ENCODE assay signal across 9 mouse cellular contexts in the genomic region with DNA sequence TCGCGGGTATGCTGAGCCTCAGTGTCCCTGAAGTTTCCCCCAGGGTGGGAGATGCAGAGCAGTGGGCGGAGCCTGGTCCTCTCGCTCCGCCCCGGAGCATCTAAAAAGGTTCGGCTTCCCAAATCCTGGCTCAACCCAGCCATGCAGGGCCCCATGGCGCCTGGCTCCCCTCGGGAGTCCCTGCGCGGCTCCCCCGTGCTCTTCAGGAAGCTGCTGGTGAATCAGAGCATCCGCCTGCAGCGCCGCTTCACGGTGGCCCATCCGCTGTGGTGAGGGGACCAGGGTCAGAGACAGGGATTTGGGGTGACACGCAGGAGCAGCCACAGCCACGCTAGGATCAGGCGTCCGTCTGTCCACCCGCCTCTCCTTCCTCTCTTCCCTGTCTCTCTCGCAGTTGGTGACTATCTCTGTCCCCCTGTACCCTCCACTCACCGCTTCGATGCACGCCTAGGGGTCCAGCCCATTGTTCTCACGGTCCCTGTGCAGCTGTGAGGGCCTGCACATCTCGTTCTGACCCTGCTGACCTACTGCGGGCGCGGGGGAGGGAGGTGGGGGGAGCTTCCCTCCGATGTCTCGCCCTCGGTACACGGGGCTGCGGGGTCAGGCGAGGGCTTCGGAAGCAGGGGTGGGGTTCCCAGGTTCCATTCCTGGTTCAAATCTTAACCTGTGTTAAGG. TPM values are rescaled to one million over a fixed set of nuclear protein-coding genes. Genes with fewer than 3 reads are reported as not detected.
DNase-seq lines count a peak whose midpoint lies in the region; ATAC-seq and TF ChIP-seq lines count a peak whose summit lies in the region.
"Had no signal": no experiment of that assay in that cellular context is flagged by ENCODE, and none has a peak within 500 bp of the region (broad histone marks: within the 10 kb centered on the region; RNA-seq: fewer than 3 reads in every experiment).

No protein-coding gene starts in this region.

- no peaks in the 10 kb centered on the region for H3K9me3 ChIP-seq in heart, embryonic 15.5 days (replicated peaks)
- no peaks in the 10 kb centered on the region for H3K9me3 ChIP-seq in limb, embryonic 12.5 days

- no peak for TF ChIP-seq POLR2A in bone marrow macrophage, adult 2 months (IDR thresholded peaks at IDR 0.05; ENCODE audit: borderline replicate concordance, low read depth, low read length)
- TF ChIP-seq POLR2A in small intestine, adult 2 months (IDR thresholded peaks at IDR 0.05; ENCODE audit: low read depth, low read length) = no peak

- 3% methylated on average over 38 of the region's 38 CpGs for WGBS in heart, embryonic 15.5 days
- WGBS in limb, embryonic 12.5 days = 3% methylated on average over 38 of the region's 38 CpGs
- WGBS in small intestine, adult 2 months = 12% methylated on average over 38 of the region's 38 CpGs

- H3K4me2 ChIP-seq in heart, embryonic 15.5 days = peak overlapping the region; percentile 65
- peak overlapping the region; percentile 50 for H3K4me2 ChIP-seq in limb, embryonic 12.5 days

- 0 out of 2 replicates have a peak, but pooled peaks have one; percentile 32 for ATAC-seq in frontal cortex, adult (ENCODE audit: low TSS enrichment)
- ATAC-seq in heart, embryonic 15.5 days (replicated peaks; ENCODE audit: insufficient number of reproducible peaks, insufficient read depth, low FRiP score, low read depth) = no peak
- no peak for ATAC-seq in limb, embryonic 12.5 days (ENCODE audit: insufficient number of reproducible peaks, insufficient read depth, low FRiP score, low TSS enrichment, low read depth)
- ATAC-seq in megakaryocyte-erythroid progenitor cell, adult 5-6 weeks (replicated peaks; ENCODE audit: low FRiP score, low TSS enrichment, poor library complexity, severe bottlenecking) = no peak

- H3K27ac ChIP-seq in bone marrow macrophage, adult 2 months (ENCODE audit: insufficient read depth, low read depth, low read length) = no peak overlapping the region
- no peak overlapping the region for H3K27ac ChIP-seq in heart, embryonic 15.5 days
- no peak overlapping the region for H3K27ac ChIP-seq in limb, embryonic 12.5 days
- H3K27ac ChIP-seq in small intestine, adult 2 months (ENCODE audit: insufficient read depth, low read depth, low read length) = 0 out of 2 replicates have a peak overlapping the region, but pooled peaks have one; percentile 13

- TF ChIP-seq CTCF in bone marrow macrophage, adult 2 months (IDR thresholded peaks at IDR 0.05; ENCODE audit: low read depth, low read length) = no peak
- no peak for TF ChIP-seq CTCF in small intestine, adult 2 months (IDR thresholded peaks at IDR 0.05; ENCODE audit: extremely low read depth, insufficient read length, insufficient replicate concordance, low read depth, low read length)

- H3K9ac ChIP-seq in heart, embryonic 15.5 days = no peak overlapping the region
- H3K9ac ChIP-seq in limb, embryonic 12.5 days (replicated peaks) = peak overlapping the region; percentile 44

- peak overlapping the region; percentile 54 for H3K4me3 ChIP-seq in bone marrow macrophage, adult 2 months (ENCODE audit: insufficient read depth, low read length)
- H3K4me3 ChIP-seq in heart, embryonic 15.5 days = peak overlapping the region; percentile 40
- peak overlapping the region; percentile 30 for H3K4me3 ChIP-seq in limb, embryonic 12.5 days (replicated peaks)
- H3K4me3 ChIP-seq in small intestine, adult 2 months (ENCODE audit: low read depth, low read length) = peak overlapping the region; percentile 52
- H3K4me3 ChIP-seq: erythroblast, embryonic 14.5 days had no signal

- H3K4me1 ChIP-seq in bone marrow macrophage, adult 2 months (ENCODE audit: control insufficient read depth, insufficient read depth, low read length) = peaks cover 5% of the 10 kb centered on the region; the same call in 1 of the 2 replicates
- H3K4me1 ChIP-seq in heart, embryonic 15.5 days (replicated peaks) = peaks cover 33% of the 10 kb centered on the region
- peaks cover 15% of the 10 kb centered on the region for H3K4me1 ChIP-seq in limb, embryonic 12.5 days (replicated peaks)
- H3K4me1 ChIP-seq in small intestine, adult 2 months (ENCODE audit: control insufficient read depth, insufficient read depth, insufficient read length, low read length) = peaks cover 11% of the 10 kb centered on the region

- H3K36me3 ChIP-seq in heart, embryonic 15.5 days = no peaks in the 10 kb centered on the region
- no peaks in the 10 kb centered on the region for H3K36me3 ChIP-seq in limb, embryonic 12.5 days
- no peaks in the 10 kb centered on the region for H3K36me3 ChIP-seq in small intestine, adult 2 months (ENCODE audit: control insufficient read depth, insufficient read depth, low read length)

- peaks cover 76% of the 10 kb centered on the region for H3K27me3 ChIP-seq in heart, embryonic 15.5 days
- H3K27me3 ChIP-seq in limb, embryonic 12.5 days = peaks cover 84% of the 10 kb centered on the region
- peaks cover 36% of the 10 kb centered on the region for H3K27me3 ChIP-seq in small intestine, adult 2 months (ENCODE audit: control insufficient read depth, insufficient read depth, low read length)

- no peak for DNase-seq in frontal cortex, postnatal 14 days (ENCODE audit: low spot score in 2 of 2)
- DNase-seq in gastrocnemius, postnatal 10 days = no peak

RNA-seq across cellular contexts. Expression of gene Rab3a, which starts 11.4 kb away (rescaled TPM):
- polyA plus RNA-seq in bone marrow macrophage, adult 2 months (2012; ENCODE audit: insufficient read depth, insufficient read length, missing spikeins) = 7.9 and 9.4 TPM in 2 replicates
- 21.0 and 25.5 TPM in 2 replicates for polyA plus RNA-seq in heart, embryonic 15.5 days (2015; fragmentation: Nextera tagmentation; extraction: Ambion mirVana)
- 13.7 and 13.8 TPM in 2 replicates for polyA plus RNA-seq in limb, embryonic 12.5 days (2016; fragmentation: Nextera tagmentation; extraction: Ambion mirVana)
- polyA plus RNA-seq in small intestine, adult 2 months (2012; rRNA removed) = 14.9 and 26.3 TPM in 2 replicates
- total RNA-seq in gastrocnemius, postnatal 10 days (2021) = 10 to 100 TPM; 44.6 to 50.4 TPM
- total RNA-seq in megakaryocyte-erythroid progenitor cell, adult 5-6 weeks (2014; fragmentation: Nextera tagmentation) = 1.8 and 7.0 TPM in 2 replicates
- total RNA-seq in megakaryocyte-erythroid progenitor cell, adult 5-6 weeks (2017) = 1.2 and 2.8 TPM in 2 replicates

RNA-seq across cellular contexts. Expression of gene Mpv17l2, which starts 17.6 kb away (rescaled TPM):
- 32.4 and 33.7 TPM in 2 replicates for polyA plus RNA-seq in bone marrow macrophage, adult 2 months (2012; ENCODE audit: insufficient read depth, insufficient read length, missing spikeins)
- 43.0 and 45.2 TPM in 2 replicates for polyA plus RNA-seq in heart, embryonic 15.5 days (2015; fragmentation: Nextera tagmentation; extraction: Ambion mirVana)
- 25.8 and 29.0 TPM in 2 replicates for polyA plus RNA-seq in limb, embryonic 12.5 days (2016; fragmentation: Nextera tagmentation; extraction: Ambion mirVana)
- polyA plus RNA-seq in small intestine, adult 2 months (2012; rRNA removed) = 190 and 222 TPM in 2 replicates
- 10 to 100 TPM; 30.1 to 31.4 TPM for total RNA-seq in gastrocnemius, postnatal 10 days (2021)
- 58.3 and 111 TPM in 2 replicates for total RNA-seq in megakaryocyte-erythroid progenitor cell, adult 5-6 weeks (2014; fragmentation: Nextera tagmentation)
- total RNA-seq in megakaryocyte-erythroid progenitor cell, adult 5-6 weeks (2017) = 4.3 and 17.6 TPM in 2 replicates

RNA-seq across cellular contexts. Expression of gene Pde4c, which starts 19.6 kb away (rescaled TPM):
- polyA plus RNA-seq in bone marrow macrophage, adult 2 months (2012; ENCODE audit: insufficient read depth, insufficient read length, missing spikeins) = not detected in 2 replicates
- 0.19 and 0.32 TPM in 2 replicates for polyA plus RNA-seq in heart, embryonic 15.5 days (2015; fragmentation: Nextera tagmentation; extraction: Ambion mirVana)
- polyA plus RNA-seq in limb, embryonic 12.5 days (2016; fragmentation: Nextera tagmentation; extraction: Ambion mirVana) = 0.24 and 0.33 TPM in 2 replicates
- polyA plus RNA-seq in small intestine, adult 2 months (2012; rRNA removed) = 6.5 and 6.8 TPM in 2 replicates
- total RNA-seq in gastrocnemius, postnatal 10 days (2021) = 1 to 10 TPM; 2.5 to 3.0 TPM
- 0.28 TPM in 1 of 2 replicates, not detected in the other for total RNA-seq in megakaryocyte-erythroid progenitor cell, adult 5-6 weeks (2014; fragmentation: Nextera tagmentation)
- not detected in 2 replicates for total RNA-seq in megakaryocyte-erythroid progenitor cell, adult 5-6 weeks (2017)
- polyA plus RNA-seq: erythroblast, embryonic 14.5 days had no signal

RNA-seq across cellular contexts. Expression of gene Gm3336, which starts 24.8 kb away (rescaled TPM):
- not detected in 2 replicates for polyA plus RNA-seq in bone marrow macrophage, adult 2 months (2012; ENCODE audit: insufficient read depth, insufficient read length, missing spikeins)
- not detected in 2 replicates for polyA plus RNA-seq in heart, embryonic 15.5 days (2015; fragmentation: Nextera tagmentation; extraction: Ambion mirVana)
- polyA plus RNA-seq in limb, embryonic 12.5 days (2016; fragmentation: Nextera tagmentation; extraction: Ambion mirVana) = not detected in 2 replicates
- 42.0 and 73.6 TPM in 2 replicates for polyA plus RNA-seq in small intestine, adult 2 months (2012; rRNA removed)
- total RNA-seq in gastrocnemius, postnatal 10 days (2021) = not detected
- not detected in 2 replicates for total RNA-seq in megakaryocyte-erythroid progenitor cell, adult 5-6 weeks (2014; fragmentation: Nextera tagmentation)
- total RNA-seq in megakaryocyte-erythroid progenitor cell, adult 5-6 weeks (2017) = not detected in 2 replicates
- polyA plus RNA-seq: erythroblast, embryonic 14.5 days had no signal

RNA-seq across cellular contexts. Expression of gene Pik3r2, which starts 33.4 kb away (rescaled TPM):
- polyA plus RNA-seq in bone marrow macrophage, adult 2 months (2012; ENCODE audit: insufficient read depth, insufficient read length, missing spikeins) = 26.9 and 27.5 TPM in 2 replicates
- polyA plus RNA-seq in heart, embryonic 15.5 days (2015; fragmentation: Nextera tagmentation; extraction: Ambion mirVana) = 28.0 and 45.8 TPM in 2 replicates
- polyA plus RNA-seq in limb, embryonic 12.5 days (2016; fragmentation: Nextera tagmentation; extraction: Ambion mirVana) = 80.2 and 80.6 TPM in 2 replicates
- 129 and 414 TPM in 2 replicates for polyA plus RNA-seq in small intestine, adult 2 months (2012; rRNA removed)
- total RNA-seq in gastrocnemius, postnatal 10 days (2021) = 10 to 100 TPM; 39.4 to 47.2 TPM
- total RNA-seq in megakaryocyte-erythroid progenitor cell, adult 5-6 weeks (2014; fragmentation: Nextera tagmentation) = 30.7 and 51.4 TPM in 2 replicates
- 29.2 and 33.9 TPM in 2 replicates for total RNA-seq in megakaryocyte-erythroid progenitor cell, adult 5-6 weeks (2017)
